Mouse (Mus musculus): ENCODE measurements at regions not wholly inside any gene's neighbourhood (a gene's known extent, or its start where the extent isn't known, plus 50 kb on each side); places are given as distances from the start of the nearest gene placed in this dataset.
A peak's percentile ranks its signal among the peaks of the same experiment; 100 is the strongest.

DNA sequence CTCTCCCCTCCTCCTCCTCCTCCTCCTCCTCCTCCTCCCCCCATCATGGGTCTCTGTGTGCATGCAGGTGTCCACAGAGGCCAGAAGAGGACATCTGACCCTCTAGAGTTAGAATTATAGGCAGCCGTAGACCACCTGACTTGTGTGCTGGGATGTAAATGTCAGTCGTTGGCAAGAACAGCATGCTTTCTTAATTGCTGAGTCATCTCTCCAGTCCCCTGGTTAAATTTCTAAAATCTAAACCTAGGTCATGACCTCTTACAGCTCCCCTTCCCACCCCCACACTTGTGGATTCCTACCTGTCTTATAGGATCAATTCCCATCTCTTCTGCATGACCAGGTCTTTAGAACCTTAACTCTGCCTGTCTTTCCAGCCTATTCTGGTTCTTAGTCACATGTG is 102.4 kb upstream of the Magi3 start:
- WGBS = 72% methylated on average over 2 of the region's 2 CpGs
- Histone ChIP-seq H3K4me1 (ENCODE audit: control insufficient read depth, insufficient read depth, low read length) (peaks cover 3% of the 10 kb centered on the region; the same call in 1 of the 2 replicates), H3K4me3 (replicated peaks; ENCODE audit: extremely low read depth, low read depth, low read length) (no peak overlapping the region)
- no peak for TF ChIP-seq POLR2A (IDR thresholded peaks at IDR 0.05; ENCODE audit: borderline replicate concordance, extremely low read depth, low read depth, low read length)
- TF ChIP-seq CTCF (IDR thresholded peaks at IDR 0.05; ENCODE audit: insufficient read depth, low read length) = no peak
- DNase-seq = no peak

DNA sequence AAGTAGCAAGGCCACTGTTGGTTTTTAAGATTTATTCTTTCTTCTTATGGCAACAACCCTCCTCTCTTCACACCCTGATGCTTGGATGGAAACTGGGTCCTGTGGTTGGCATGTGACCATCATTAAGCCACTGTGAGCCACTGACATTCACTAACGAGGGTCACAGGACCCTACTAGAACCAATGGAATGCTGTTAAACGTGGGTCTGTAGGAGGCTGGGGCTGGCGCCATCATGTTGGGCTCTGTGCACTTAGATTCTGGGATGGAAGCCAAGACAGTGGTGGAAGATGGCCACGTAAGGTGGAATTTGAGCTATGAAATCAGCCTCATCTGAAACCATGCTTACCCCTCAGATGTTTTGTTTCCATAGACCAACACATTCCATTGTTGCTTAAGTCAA is 100.2 kb upstream of the Magi3 start:
- H3K4me1 ChIP-seq (ENCODE audit: control insufficient read depth, insufficient read depth, low read length) = peaks cover 3% of the 10 kb centered on the region; the same call in 1 of the 2 replicates
- TF ChIP-seq POLR2A (IDR thresholded peaks at IDR 0.05; ENCODE audit: borderline replicate concordance, extremely low read depth, low read depth, low read length) (no peak), CTCF (IDR thresholded peaks at IDR 0.05; ENCODE audit: insufficient read depth, low read length) (no peak)
- 43% methylated on average over 4 of the region's 4 CpGs for WGBS
- no peak for DNase-seq
- no peak overlapping the region for H3K4me3 ChIP-seq (replicated peaks; ENCODE audit: extremely low read depth, low read depth, low read length)

DNA sequence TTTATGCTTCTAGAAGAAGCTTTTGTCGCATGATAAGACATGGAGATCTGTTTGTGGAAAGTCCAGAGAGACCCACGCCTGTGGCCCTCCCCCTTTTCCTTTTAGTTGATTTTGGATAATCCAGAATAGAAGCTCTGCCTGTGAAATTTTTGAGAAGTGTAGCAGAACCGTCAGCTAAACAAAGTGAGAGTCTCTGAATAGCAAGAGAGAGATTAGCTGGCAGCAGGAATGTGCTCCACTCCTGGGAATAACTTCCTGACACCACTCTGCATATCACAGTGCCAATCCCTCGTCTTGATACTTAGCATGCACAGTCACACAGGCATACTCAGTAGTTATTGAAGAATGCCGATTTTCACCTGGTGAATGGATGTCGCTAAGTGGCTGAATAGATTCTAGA is 99.2 kb upstream of the Magi3 start:
- H3K4me1 ChIP-seq (ENCODE audit: control insufficient read depth, insufficient read depth, low read length) = peaks cover 3% of the 10 kb centered on the region; the same call in 1 of the 2 replicates
- H3K4me3 ChIP-seq (replicated peaks; ENCODE audit: extremely low read depth, low read depth, low read length) = no peak overlapping the region
- DNase-seq = peak; percentile 24
- WGBS = 20% methylated on average over 6 of the region's 6 CpGs
- no peak for TF ChIP-seq CTCF (IDR thresholded peaks at IDR 0.05; ENCODE audit: insufficient read depth, low read length)

DNA sequence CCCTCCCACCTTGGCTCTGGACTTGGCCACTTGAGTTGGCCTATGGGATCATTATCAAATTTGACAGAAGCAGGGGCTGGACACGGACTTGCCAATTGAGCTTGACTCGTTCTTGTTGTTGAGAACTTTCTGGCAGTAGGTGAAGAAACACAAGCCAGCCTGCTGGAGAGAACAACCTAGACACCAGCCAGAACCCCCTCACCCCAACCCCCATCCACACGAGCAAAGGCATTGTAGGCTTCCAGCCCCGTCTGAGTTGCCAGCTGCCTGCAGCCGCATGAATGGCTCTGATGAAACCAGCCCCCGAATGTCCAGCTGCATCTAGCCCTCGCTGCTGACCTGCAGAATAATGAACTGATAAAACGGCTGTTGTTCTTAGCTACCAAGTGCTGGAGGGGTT is 98.7 kb upstream of the Magi3 start:
- H3K4me3 ChIP-seq (replicated peaks; ENCODE audit: extremely low read depth, low read depth, low read length) = no peak overlapping the region
- peak; percentile 31 for DNase-seq
- 22% methylated on average over 8 of the region's 8 CpGs for WGBS
- TF ChIP-seq POLR2A (IDR thresholded peaks at IDR 0.05; ENCODE audit: borderline replicate concordance, extremely low read depth, low read depth, low read length) (no peak), CTCF (IDR thresholded peaks at IDR 0.05; ENCODE audit: insufficient read depth, low read length) (no peak)
- H3K4me1 ChIP-seq (ENCODE audit: control insufficient read depth, insufficient read depth, low read length) = peaks cover 3% of the 10 kb centered on the region; the same call in 1 of the 2 replicates

DNA sequence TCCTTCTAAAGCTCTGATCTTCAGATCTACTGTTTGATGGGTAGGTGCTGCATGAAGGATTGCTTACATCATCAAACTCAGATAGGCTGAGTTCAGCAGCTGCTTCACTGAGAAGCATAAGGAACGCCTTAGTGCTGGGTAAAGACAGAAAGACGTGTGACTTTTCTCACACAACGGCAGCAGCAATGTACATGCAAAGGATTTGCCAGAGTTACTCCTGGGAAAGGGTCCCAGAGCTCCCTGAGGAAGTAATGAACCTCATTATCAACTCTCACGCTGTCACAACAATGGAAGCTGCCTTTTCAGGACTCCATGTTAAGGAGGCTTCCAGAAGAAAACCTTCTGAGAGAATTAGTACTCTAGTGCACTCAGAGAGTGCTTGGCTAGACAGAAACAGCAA is 97.4 kb upstream of the Magi3 start:
- Histone ChIP-seq H3K4me3 (replicated peaks; ENCODE audit: extremely low read depth, low read depth, low read length) (no peak overlapping the region), H3K4me1 (ENCODE audit: control insufficient read depth, insufficient read depth, low read length) (peaks cover 3% of the 10 kb centered on the region; the same call in 1 of the 2 replicates)
- no peak for DNase-seq
- 84% methylated on average over 4 of the region's 4 CpGs for WGBS
- TF ChIP-seq CTCF (IDR thresholded peaks at IDR 0.05; ENCODE audit: insufficient read depth, low read length) (no peak), POLR2A (IDR thresholded peaks at IDR 0.05; ENCODE audit: borderline replicate concordance, extremely low read depth, low read depth, low read length) (no peak)

DNA sequence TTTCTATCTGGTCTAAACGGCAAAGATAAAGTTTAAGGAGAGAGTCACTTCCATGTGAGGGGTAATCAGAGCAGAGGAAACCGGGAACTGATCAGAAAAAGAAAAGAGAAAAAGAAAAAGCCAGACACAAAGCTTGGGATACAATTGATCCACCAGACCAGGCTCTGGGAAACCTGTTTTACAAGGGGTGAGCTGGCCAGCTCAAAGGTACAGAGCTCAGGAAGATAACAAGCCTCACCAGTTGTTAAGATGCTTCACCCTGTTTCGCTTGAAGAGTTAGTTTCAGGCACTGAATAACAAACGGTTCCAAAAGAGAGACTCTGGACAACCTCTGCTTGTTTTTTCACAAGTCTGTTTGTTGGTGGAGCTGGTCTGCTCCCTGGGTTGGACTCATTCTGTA is 92.9 kb upstream of the Magi3 start:
- 68% methylated on average over 4 of the region's 4 CpGs for WGBS

DNA sequence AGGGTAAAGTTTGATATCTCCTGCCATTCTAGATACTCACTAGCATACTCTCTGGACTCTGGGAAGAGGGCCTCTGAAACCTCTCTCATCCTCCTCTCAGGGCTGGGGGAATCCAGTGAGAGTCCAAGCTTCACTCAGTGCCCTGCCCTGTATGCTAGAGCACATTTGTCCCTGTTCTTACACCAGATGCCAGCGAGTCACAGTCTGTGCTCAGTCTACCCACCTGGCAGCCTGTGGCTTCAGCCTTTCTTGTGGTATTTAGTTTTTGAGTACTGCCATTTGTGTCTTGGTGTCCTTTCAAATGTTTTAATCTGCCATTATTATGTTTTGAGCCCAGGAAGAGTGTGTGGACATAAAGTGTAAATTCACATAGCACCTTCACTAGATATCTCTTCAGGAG is 86.8 kb upstream of the Magi3 start:
- no peak for DNase-seq
- Histone ChIP-seq H3K4me1 (ENCODE audit: control insufficient read depth, insufficient read depth, low read length) (no peaks in the 10 kb centered on the region; the same call in 1 of the 2 replicates), H3K4me3 (replicated peaks; ENCODE audit: extremely low read depth, low read depth, low read length) (no peak overlapping the region)
- TF ChIP-seq CTCF (IDR thresholded peaks at IDR 0.05; ENCODE audit: insufficient read depth, low read length) (no peak), POLR2A (IDR thresholded peaks at IDR 0.05; ENCODE audit: borderline replicate concordance, extremely low read depth, low read depth, low read length) (no peak)
- 89% methylated on average over 1 of the region's 1 CpGs for WGBS

More for the DNA sequence above, 92.9 kb upstream of the Magi3 start:
- DNase-seq = no peak
- Histone ChIP-seq H3K4me1 (ENCODE audit: control insufficient read depth, insufficient read depth, low read length) (no peaks in the 10 kb centered on the region; the same call in 1 of the 2 replicates), H3K4me3 (replicated peaks; ENCODE audit: extremely low read depth, low read depth, low read length) (no peak overlapping the region)
- no peak for TF ChIP-seq POLR2A (IDR thresholded peaks at IDR 0.05; ENCODE audit: borderline replicate concordance, extremely low read depth, low read depth, low read length)
- no peak for TF ChIP-seq CTCF (IDR thresholded peaks at IDR 0.05; ENCODE audit: insufficient read depth, low read length)

DNA sequence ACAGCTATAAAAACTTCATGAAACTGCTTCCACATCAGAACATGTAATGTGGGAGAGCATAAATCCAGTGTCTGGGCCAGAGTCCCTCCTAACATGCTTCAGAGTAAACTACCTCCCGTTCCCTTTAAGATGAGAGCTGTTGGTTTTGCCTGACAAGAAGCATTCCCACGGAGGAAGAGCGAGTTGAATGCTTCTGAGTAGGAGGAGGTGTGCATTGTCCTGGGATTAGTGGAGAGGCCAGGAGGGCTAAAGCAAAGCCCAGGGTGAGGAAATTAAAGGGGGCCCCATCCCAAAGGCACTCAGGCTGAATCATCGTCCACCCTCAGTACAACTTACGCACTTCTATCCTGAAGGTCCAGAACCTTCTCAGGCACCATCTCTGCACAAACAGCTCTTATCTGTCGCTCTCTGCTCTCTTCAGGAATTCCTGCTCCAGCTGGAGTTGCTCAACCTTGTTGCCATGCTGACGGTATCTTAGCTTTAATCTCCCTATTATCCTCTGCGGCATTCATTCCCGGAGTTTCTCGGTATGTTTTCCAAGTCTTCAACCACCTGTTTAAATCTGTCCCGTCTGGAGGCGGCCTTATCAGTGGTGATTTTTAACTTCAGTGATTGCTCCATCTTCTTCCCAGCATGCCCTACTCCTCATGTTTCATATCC is 85.9 kb upstream of the Magi3 start:
- DNase-seq = peak; percentile 20
- TF ChIP-seq CTCF (IDR thresholded peaks at IDR 0.05; ENCODE audit: insufficient read depth, low read length) (no peak), POLR2A (IDR thresholded peaks at IDR 0.05; ENCODE audit: borderline replicate concordance, extremely low read depth, low read depth, low read length) (no peak)
- 38% methylated on average over 12 of the region's 12 CpGs for WGBS
- Histone ChIP-seq H3K4me1 (ENCODE audit: control insufficient read depth, insufficient read depth, low read length) (no peaks in the 10 kb centered on the region; the same call in 1 of the 2 replicates), H3K4me3 (replicated peaks; ENCODE audit: extremely low read depth, low read depth, low read length) (no peak overlapping the region)

DNA sequence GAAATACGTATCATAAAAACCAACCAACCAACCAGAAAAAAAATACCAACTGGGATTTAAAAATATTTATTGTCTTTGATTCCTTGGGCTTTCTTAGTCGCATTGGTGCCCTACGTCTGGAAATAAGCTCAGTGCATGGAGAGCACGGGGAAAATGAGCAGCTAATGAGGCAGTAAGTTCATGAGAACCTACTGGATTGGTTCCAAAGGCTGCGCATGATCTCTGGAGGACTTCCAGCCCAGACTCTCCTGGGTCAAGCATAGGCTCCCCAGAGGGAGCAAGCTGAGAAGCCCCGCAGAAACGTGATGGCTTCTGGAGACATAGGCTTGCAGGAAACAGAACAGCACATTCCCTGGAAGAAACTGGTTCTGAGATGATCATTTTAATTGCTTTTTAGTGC is 83.4 kb upstream of the Magi3 start:
- Histone ChIP-seq H3K4me3 (replicated peaks; ENCODE audit: extremely low read depth, low read depth, low read length) (no peak overlapping the region), H3K4me1 (ENCODE audit: control insufficient read depth, insufficient read depth, low read length) (no peaks in the 10 kb centered on the region)
- no peak for TF ChIP-seq POLR2A (IDR thresholded peaks at IDR 0.05; ENCODE audit: borderline replicate concordance, extremely low read depth, low read depth, low read length)
- TF ChIP-seq CTCF (IDR thresholded peaks at IDR 0.05; ENCODE audit: insufficient read depth, low read length) = no peak
- DNase-seq = no peak
- WGBS = 73% methylated on average over 7 of the region's 7 CpGs

DNA sequence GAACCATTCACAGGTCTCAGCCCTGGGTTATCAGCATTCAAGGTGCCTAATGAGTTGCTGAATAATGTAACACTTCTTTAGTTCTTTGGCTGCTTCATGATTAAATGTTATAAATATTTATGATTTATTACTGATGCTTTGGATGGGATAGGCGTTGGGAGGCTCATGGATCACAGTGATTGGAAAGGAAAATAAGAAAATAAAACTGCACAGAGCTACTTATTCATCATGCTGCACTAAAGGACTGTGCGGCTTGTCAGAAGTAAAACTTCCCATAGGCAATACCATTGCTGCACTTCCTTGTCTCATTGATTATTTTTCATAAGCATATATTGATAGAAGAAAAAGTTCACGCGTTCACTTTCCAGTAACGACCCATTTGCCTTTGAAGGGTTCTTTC is 80.0 kb upstream of the Magi3 start:
- Histone ChIP-seq H3K4me3 (replicated peaks; ENCODE audit: extremely low read depth, low read depth, low read length) (no peak overlapping the region), H3K4me1 (ENCODE audit: control insufficient read depth, insufficient read depth, low read length) (no peaks in the 10 kb centered on the region; the same call in 1 of the 2 replicates)
- DNase-seq = no peak
- no peak for TF ChIP-seq POLR2A (IDR thresholded peaks at IDR 0.05; ENCODE audit: borderline replicate concordance, extremely low read depth, low read depth, low read length)
- TF ChIP-seq CTCF (IDR thresholded peaks at IDR 0.05; ENCODE audit: insufficient read depth, low read length) = no peak
- WGBS = 88% methylated on average over 5 of the region's 5 CpGs
